Mouse (Mus musculus) erythroblast, embryonic 14.5 days (primary cell): Measurements from ENCODE around the gene Mfng.

Source experiments
- GATA1 ChIP-seq: IDR thresholded peaks from 2 replicates; pipeline ENCODE4 v1.6.1; 2012; ENCODE audit warnings: low read length, inconsistent platforms, mixed read lengths
- TAL1 ChIP-seq: IDR thresholded peaks from 3 replicates; pipeline ENCODE4 v1.6.1; 2012; ENCODE audit warnings: low read length, inconsistent platforms, mixed read lengths

DNA sequence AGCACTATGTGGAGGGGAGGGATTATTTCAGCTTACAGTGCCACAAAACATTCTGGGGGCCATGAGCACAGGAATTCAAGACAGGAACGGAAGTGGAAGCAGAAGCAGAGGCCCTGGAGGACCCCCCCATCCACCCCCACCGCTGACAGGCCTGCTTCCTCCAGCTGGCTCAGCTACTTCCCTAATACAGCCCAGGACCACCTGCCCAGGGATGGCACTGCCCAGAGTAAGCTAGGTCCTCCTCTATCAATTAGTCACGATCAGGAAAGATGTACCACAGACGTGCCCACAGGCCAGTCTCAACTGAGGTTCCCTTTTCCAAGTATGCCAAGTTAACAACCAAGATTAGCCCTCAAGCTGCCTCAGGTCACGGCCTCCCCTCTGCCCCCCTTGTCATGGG is 19.1 kb downstream of the Mfng start:
- TF ChIP-seq GATA1, result no peak
- no peak for TF ChIP-seq TAL1
